Mouse (Mus musculus): Measurements from ENCODE around the gene Csrnp3. TPM values are rescaled to one million over a fixed set of nuclear protein-coding genes. Genes with fewer than 3 reads are reported as not detected.

The Csrnp3 gene
- polyA plus RNA-seq, 1 experiment, result 0.01 TPM

- no peak for DNase-seq (ENCODE audit: low spot score)
Observed at GRCm38 (mm10) chr2:66019235-66019634, 173.7 kb downstream of the Csrnp3 start.

GRCm38 (mm10) chr2:66023419-66023818 lies 177.9 kb downstream of the Csrnp3 start:
- no peak for DNase-seq (ENCODE audit: low spot score)

- no peak for DNase-seq (ENCODE audit: low spot score)
Observed at GRCm38 (mm10) chr2:66024837-66025236, 179.3 kb downstream of the Csrnp3 start.

GRCm38 (mm10) chr2:66028812-66029211 lies 183.2 kb downstream of the Csrnp3 start:
- no peak for DNase-seq (ENCODE audit: low spot score)

- DNase-seq (ENCODE audit: low spot score), result no peak
Observed at GRCm38 (mm10) chr2:66034907-66035679, 189.5 kb downstream of the Csrnp3 start.

- DNase-seq (ENCODE audit: low spot score), result no peak
Observed at GRCm38 (mm10) chr2:66040611-66041010, 195.0 kb downstream of the Csrnp3 start.

GRCm38 (mm10) chr2:66041203-66041916 lies 195.8 kb downstream of the Csrnp3 start:
- no peak for DNase-seq (ENCODE audit: low spot score)

GRCm38 (mm10) chr2:66041917-66042419 lies 196.4 kb downstream of the Csrnp3 start:
- no peak for DNase-seq (ENCODE audit: low spot score)

- DNase-seq (ENCODE audit: low spot score), result no peak
Observed at GRCm38 (mm10) chr2:66043441-66044404, 198.2 kb downstream of the Csrnp3 start.

GRCm38 (mm10) chr2:66044405-66045089 lies 199.0 kb downstream of the Csrnp3 start:
- DNase-seq (ENCODE audit: low spot score), result no peak

- no peak for DNase-seq (ENCODE audit: low spot score)
Observed at GRCm38 (mm10) chr2:66063291-66063690, 217.7 kb downstream of the Csrnp3 start.

GRCm38 (mm10) chr2:66069454-66069853 lies 223.9 kb downstream of the Csrnp3 start:
- DNase-seq (ENCODE audit: low spot score), result no peak

GRCm38 (mm10) chr2:66080731-66081130 lies 235.2 kb downstream of the Csrnp3 start:
- DNase-seq (ENCODE audit: low spot score), result no peak

Other genes with a start within 250 kb of the Csrnp3 start
- 2.4 and 2.8 TPM in 2 replicates for gene Scn2a, start 225.0 kb upstream of the Csrnp3 start, polyA plus RNA-seq (2012; rRNA removed)

Measured in urinary bladder, adult 2 months (tissue).